Mouse (Mus musculus) regulatory T cell (primary cell): Measurements from ENCODE around the gene Ankrd9.

Source experiments
- in situ Hi-C: fragments of 300-600 bp; cut with MboI, MseI; formaldehyde crosslinking; loops from one replicate; pipeline ENCODE4 v1.15.1; 2025; ENCODE audit warnings: high pct_unique_total_duplicates

Ankrd9 gene

DNA sequence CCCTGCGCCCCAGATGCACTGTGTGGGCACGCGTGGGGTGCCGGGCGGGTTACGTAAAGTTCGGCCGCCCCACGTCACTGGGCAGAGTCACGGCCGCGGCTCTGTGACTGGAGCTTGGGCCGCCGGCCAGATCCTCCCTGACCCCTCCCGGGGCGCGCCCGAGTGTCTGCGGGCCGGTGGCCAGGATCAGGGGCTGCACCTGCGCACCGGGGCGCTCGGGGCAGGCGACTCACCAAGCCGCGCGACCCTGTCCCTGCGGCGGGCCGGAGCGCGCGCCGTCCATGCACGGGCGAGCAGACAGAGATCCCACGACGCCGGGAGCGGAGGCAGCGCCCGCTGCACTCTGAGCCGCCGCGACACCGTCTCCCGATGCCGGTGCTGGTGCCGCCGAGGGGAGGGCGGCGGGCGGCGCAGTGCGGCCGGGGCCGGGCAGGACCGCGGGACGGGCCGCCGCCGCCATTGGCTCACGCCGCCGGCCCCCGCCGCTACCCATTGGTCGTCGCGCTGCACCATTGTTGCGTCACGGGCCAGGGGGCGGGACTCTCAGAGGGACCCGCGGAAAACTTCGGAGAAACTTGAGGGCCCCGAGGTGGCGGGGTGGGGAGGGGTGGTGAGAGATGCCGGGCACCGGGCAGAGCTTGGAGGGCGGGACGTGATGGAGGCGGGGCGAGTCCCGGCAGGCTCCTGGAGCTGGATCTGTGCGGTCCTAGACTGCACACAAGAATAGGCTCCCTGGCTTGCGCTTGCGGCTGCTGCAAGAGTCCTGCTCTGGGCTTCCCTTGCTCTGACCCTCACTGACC is at the start of gene Ankrd9:
Ankrd9 (minus strand) TSS at position 434 of the 800 bp plus-strand sequence.
- in situ Hi-C loops = no loop called here

DNA sequence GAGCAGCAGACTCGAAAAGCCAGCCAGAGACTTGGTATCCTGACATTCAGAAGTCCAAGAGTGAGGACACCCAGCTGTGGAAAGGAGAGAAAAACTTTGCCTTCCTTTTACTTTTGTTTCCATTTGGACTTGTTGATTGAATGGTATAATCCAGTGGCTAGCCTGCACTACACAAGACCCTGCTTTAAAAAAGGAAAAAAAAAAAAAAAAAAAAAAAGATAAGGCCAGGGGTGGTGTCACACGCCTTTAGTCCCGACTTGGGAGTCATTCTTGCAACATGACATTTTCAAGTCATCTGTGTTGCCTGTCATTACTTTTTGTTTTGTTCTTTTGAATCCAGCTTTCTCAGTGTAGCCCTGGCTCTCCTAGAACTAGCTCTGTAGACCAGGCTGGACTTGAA is 42.7 kb upstream of the Ankrd9 start:
- in situ Hi-C loops = no loop called here

DNA sequence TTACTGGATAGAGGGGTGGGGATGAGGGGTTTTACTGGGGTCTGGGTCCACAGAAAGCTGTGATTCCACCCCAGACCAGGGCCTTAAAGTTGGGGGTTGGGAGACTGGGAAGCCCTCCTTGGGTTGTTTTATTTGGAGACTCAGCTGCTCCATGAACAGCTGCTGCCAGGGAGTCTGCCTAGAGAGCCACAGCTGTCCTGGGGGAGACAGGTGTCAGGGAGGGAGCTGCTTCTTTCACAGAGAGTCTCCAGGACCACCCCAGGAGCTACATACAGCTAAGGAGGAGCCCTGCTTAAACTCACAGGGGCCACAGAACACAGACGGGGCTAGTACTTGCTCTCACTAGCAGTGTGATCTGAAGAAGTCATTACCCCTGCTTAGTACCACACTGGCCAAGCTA is 42.3 kb upstream of the Ankrd9 start:
- in situ Hi-C loops = no loop called here

DNA sequence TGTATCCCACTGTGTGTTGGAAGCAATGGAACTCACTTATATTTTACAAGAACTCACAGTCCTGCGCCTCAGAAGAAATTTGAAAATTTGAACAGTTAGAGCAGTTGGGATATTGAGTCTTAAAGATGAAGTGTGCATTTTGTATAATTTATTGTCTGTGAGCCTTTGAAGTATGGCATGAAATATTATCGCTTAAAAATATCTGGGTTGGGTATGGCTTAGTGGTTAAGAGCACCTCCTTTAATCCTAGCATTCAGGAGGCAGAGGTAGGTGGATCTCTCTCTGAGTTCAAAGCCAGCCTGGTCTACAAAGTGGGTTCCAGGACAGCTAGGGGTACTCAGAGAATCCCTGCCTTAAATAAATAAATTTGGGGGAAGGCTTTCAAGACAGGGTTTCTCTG is 40.2 kb upstream of the Ankrd9 start:
- in situ Hi-C loops = no loop called here

DNA sequence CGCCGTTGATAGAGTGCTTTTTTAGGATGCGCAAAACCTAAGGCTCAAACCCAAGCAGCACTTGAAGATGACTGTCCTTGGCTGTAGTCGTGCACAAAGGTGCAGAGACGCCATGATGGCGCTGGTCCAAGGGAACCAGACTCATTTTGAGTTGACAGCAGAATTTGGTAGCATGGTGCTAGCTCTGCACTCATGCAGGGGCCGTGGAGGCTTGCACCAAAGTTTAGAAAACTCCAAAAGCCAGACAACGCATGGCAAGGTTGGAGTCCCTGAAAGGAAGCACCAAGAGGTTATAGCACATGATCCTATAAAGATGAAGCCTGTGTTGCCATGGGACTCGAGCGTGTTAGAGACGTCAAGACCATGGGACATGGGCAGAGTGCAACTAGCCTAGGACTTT is 39.2 kb upstream of the Ankrd9 start:
- in situ Hi-C loops = no loop called here

DNA sequence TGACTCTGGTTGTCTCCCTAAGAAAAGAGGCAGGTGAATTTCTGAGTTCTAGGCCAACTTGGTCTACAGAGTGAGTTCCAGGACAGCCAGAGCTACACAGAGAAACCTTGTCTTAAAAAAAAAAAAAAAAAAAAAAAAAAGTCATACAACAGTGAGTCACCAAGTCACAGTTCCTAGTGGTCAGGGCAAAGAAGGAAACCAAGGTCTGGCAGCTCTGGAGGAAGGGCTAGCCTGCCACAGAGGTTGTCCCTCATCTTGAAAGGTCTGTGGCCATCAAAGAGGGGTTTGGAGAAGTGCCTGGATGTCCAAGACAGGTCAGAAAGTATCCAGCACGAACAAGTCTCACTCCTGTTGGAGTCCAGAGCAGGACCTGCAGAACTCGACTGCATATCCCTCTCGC is 38.0 kb upstream of the Ankrd9 start:
- in situ Hi-C loops = no loop called here

DNA sequence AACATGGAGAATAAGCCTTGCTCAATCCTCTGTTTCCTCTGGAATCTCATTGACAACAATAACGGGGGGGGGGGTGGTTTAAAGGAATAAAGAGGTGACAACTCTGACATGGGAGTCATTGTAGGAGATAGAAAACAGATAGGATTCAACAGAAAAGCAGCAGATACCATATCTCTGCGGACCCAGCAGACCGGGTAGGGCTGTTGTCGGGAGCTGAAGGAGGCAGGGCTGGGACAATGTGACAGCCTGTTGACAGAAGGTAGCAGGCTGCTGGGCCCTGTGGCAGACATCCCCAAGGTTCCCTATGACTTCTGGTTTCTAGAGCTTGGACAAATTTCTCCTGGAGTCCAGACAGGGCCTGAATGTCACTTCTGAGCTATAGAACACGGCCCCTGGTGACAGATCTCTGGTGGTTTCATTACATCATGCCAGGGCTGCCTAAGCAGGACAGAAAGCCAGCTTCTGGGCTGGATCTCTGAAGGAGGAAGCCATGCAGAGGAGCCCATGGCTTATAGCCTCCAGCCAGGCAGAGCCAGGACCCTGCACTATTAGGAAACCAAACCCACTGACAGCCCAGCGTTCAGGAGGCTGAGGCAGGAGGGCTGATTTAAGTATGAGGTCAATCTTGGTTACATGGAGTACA is 30.9 kb upstream of the Ankrd9 start:
- in situ Hi-C loops = loop anchor here (10.0 kb wide), 1 partner anchor 945 kb away; no protein-coding TSS in a partner anchor

DNA sequence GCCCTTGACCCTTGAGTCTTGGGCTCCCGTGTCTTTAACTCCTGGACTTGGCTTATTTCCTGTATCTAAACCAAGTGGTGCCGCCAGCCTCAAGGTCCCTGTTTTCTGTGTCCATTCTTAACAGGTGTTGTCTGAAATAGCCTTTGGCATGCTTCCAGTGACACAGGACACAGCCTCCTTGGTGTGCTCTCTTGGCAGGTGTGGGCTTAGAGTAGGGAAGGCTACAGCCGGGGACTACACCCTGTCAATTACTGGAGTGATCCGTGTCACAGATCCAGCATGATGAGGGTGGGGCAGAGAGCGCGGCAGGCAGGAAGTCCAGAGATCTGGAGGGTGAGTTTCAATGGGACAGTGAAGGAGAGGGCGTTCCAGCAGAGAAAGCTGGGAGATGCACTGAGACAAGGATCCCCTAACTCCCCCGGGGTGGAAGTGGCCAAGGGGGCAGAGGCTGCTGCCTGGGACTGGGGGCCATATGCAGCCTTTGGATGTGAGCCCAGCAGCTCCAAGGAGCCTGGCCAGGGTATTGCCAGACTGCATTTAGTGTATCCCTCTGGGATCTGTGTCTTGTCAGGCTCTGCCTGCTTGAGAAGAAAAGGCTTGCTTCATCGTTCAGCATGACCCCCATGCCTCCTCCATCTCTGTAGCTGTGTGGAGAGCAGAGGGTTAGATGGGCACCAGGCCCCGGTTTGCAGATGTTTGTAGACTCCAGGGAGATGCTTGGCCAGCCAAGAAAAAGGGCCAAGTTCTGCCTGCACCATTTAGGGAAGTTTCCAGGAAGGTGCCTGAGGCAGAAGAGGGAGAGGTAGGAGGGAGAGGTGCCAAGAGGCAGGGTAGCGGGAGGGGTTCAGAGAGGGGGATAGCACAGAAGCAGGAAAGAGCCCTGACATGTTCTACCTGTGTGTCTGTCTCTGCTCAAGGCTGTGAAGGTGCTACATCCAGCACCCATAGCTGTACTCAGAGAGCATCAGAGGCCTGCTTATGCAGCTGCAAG is 30.0 kb upstream of the Ankrd9 start:
- in situ Hi-C loops = loop anchor here (10.0 kb wide), 1 partner anchor 946 kb away; no protein-coding TSS in a partner anchor

DNA sequence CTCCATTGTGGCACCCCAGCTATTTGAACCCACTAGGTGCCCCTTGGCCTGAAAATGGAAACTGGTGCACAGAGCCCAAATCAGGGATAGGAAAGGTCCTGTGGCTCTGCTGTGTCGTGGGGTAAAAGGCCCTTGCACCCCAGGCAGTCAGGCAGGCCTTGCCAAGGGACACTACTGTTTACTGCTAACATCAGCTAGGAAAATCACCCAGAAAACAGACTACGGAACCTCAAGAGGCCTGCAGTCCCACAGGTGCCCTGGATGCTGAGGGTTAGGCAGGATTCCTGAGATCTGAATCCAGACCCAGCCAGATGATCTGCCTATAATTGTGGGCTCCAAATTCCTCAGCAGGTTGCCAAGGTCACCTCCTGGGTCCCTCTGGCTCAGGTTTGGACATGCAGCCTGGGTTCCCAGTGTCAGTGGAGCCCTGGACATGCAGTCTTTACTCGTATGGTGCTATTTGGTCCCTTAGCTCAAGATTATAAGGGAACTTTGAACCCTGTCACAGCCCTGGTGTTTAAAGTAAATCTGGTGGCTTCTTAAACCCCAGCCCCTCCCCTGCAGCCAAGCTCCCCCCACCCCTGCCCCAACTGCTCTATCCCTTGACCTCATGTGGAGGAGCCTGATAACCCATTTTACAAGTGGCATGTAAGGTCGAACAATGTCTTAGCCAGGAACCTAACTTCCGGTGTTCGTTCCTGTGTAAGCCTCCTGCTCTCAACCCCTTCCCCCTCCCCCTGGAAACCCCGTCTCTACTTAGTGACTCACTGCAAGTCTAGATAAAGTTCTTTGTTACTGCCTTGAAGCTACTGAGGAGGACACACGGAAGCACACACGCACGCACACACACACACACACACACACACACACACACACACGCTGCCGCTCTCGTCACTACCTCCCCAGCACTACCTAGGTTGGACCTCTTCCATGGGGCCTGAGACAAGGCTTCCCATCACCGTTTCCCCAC is 28.6 kb upstream of the Ankrd9 start:
- in situ Hi-C loops = loop anchor here (10.0 kb wide), 1 partner anchor 947 kb away; no protein-coding TSS in a partner anchor

DNA sequence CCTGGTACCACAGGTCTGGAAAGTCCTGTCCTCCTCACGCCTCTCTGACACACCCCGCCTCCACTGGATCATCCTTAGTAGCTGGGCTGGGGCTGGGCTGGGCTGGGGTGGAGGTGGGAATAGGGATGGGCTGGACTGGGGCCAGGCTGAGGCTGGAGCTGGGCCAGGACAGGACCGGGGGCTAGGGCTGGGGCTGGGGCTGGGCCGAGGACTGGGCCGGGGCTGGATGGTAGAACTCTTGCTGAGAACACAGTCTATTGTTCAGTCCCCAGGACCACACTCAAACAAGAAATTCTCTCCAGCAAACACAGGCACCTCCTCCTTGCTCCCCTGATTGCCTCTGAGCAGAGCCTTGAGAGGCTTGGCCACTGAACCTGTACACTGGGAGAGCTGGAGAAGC is 27.5 kb upstream of the Ankrd9 start:
- in situ Hi-C loops = loop anchor here (10.0 kb wide), 1 partner anchor 948 kb away; no protein-coding TSS in a partner anchor

DNA sequence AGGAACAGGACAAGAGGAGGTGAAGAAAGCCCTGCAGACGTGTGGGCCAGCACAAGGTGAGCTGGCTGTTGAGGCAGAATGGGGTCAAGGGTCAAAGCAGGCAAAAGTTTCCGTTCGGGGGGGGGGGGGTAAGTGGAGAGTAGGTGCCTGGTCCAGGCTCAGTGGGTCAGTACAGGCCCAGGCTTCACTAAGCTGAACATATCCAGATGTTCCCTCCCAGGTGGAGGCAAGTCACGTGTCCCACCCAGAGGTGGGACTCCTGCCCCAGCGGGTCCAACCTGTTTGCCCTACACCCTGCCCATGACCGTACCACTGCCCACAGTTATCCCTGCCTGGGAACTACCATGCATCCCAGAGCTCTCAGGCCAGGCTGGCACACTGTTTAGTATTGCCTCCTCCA is 27.0 kb upstream of the Ankrd9 start:
- in situ Hi-C loops = loop anchor here (10.0 kb wide), 1 partner anchor 949 kb away; no protein-coding TSS in a partner anchor

DNA sequence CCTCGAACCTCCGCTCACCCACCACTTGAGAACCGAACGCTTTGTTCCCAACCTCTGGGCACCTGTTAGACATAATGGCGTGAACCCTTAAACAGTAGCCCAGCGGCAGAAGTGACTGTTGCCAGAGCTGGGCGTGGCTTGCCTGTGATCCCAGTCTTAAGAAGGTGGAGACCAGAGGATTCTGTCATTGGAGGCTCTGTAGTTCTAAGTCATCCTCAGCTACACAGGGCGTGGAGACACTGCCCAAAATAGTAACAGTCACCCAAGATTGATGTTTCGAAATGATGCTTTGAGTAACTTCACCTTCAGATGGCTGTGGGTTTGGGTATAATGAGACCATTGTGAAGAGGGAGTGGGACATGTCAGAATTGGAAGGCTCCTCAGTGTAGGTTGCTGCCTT is 25.3 kb upstream of the Ankrd9 start:
- in situ Hi-C loops = loop anchor here (10.0 kb wide), 1 partner anchor 951 kb away; no protein-coding TSS in a partner anchor

DNA sequence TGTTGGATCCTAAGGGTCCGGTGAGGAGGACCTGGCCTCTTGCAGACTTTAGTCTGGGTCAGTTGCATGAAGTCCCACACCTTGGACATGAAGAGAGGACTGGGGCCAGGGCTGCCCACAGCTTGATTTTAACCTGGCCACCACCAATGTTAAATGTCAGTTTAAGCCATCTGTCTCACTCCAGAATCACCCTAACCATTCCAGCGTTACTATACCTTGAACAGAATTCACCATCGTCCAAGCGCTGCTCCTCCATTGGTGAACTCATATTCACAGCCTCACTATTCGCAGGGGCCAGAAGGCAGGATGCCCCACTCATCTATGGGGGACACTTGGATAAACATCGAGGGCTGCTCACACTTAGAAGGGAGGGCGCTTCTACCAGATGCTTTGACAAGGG is 22.1 kb upstream of the Ankrd9 start:
- in situ Hi-C loops = loop anchor here (10.0 kb wide), 1 partner anchor 954 kb away; no protein-coding TSS in a partner anchor

DNA sequence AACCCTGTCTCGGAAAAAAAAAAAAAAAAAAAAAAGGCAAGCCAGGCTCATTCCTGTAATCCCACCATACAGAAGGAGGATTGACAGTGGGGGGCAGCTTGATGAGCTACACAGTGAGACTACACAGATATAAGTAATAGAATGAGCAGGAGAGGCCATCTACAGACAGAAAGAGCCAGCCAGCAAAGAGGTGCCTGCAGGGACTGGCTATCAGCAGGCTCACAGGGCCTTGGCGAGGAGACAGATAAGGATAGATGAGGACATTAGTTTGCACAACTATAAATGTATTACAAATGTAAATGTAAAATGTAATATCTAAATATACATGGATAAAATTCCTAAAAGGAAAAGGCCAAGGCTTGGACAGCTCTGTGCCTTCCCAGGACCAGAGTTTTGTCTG is 21.0 kb upstream of the Ankrd9 start:
- in situ Hi-C loops = loop anchor here (10.0 kb wide), 1 partner anchor 955 kb away; no protein-coding TSS in a partner anchor

DNA sequence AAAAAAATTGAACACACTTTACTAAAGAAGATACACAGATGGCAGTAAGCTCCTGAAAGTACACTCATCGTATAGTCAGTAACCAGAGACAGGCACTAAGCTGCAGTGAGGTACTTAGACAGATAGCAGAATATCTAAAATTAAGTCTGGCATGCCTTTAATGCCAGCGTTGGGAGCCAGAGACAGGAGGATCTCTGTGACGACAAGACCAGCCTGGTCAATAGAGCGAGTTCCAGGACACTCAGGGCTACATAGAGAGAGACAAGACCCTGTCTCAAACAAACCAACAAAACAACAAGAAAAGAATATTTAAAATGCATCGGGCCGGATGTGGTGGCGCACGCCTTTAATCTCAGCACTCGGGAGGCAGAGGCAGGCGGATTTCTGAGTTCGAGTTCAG is 19.3 kb upstream of the Ankrd9 start:
- in situ Hi-C loops = no loop called here

DNA sequence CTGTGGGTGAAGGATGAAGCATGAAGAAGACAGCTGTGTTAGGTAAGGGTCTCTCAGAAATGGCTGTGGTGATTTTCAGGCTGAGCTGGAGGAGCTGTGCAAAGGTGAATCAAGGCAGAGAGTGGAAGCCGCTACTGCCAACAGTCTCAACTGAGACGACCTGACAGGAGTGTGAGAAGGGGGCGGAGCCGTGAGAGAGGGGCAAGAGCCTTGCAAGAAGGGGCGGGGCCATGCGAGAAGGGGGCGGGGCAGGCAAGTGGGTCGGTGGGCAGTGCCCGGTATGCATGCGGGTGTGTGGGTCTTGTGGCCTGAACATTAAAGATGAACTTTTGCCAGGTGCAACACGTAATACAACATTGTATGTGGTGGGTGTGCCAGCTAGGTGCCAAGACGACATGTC is 15.8 kb upstream of the Ankrd9 start:
- in situ Hi-C loops = no loop called here

DNA sequence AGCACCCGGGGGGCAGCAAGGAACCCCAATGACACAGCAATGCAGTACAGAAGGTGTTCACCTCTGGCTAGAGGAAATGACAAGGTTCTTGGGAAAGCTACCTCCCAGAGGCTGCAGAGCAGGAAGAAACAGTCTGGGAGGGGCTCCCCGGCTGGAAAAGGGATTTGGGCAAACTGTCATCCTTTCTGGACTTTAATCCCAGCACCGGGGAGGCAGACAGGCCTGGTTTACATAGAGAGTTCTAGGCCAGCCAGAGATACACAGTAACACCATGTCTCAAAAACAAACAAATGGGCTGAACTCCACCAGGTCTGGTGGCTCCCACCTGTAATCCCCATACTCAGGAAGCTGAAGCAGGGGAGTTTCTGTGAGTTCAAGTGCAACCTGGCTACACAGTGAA is 14.4 kb upstream of the Ankrd9 start:
- in situ Hi-C loops = no loop called here

DNA sequence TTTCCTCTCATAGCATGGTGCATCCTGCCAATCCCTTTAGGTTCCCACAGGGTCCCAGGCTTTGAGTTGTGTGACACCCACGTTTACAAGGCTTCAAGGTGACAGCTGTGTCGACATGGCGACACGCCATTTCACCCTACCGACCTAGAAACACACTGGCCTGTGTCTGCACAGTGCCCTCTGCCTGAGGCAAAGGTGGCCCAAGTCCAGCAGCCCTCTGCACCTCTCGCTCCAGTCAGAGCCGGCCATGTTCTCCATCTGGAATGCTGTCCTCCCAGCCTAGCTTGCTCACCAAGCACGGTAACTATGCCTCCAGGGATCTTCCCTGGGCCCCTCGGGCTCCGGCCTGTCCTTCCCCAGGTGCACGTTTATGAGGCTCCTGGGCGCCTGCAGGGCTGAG is 13.9 kb upstream of the Ankrd9 start:
- in situ Hi-C loops = no loop called here

DNA sequence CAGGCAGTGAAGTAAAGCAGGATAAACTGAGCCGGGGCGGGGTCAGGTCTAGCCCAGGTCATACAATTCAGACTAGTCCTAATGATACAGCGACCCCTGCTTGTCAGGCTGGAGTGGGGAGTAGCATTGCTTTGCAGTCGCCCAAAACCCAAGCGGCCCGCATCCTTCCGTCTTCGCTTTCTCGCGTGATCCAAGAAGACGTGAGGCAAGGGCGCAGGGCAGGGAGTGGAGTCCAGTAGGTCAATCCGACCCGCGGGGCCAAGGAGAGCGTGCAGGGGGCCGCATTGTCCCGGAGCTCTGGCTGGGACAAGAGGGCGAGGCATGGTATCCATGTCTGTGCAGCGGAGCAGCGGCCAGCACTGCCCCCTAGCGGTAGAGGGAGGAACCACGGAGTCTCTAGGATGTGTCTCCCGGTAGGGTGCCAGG is 13.3 kb upstream of the Ankrd9 start:
- in situ Hi-C loops = no loop called here

DNA sequence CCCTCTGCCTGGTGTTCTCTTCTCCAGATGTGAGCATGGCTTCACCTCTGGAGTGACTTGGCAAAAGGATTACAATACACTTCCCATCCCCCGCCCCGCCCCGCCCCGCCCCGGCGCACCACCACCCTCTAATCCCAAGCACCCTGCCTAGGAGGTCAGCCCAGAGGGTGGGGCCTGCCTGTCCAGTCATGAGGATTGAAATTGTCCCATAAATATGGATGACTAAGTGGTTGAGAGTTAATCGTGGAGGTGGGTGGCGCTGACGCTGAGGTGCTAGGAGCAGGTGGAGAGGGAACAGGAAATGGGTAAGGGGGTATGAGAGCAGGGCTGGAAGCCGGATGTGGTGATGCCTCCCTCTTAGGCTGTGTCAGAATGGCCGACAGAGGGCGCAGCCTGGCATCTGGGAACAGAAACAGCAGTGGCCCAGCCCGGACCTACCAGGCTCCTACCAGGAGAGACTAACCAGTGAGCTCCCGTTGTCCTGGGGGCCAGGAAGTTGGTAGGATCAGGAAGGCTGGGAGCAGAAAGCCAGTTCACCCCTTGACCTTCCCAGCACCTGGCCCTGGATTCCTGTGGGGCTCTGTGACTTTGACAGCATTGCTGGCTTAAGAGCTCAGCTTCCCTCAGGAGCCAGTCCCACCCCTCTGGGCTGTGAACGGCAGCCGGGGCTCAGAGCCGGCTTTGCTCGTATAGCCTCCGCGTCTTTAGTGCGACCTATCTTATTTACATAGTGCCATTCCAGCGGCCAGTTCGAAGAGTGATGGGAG is 12.7 kb upstream of the Ankrd9 start:
- in situ Hi-C loops = no loop called here
